Mouse (Mus musculus): ENCODE results near the gene Adam12.

DNA sequence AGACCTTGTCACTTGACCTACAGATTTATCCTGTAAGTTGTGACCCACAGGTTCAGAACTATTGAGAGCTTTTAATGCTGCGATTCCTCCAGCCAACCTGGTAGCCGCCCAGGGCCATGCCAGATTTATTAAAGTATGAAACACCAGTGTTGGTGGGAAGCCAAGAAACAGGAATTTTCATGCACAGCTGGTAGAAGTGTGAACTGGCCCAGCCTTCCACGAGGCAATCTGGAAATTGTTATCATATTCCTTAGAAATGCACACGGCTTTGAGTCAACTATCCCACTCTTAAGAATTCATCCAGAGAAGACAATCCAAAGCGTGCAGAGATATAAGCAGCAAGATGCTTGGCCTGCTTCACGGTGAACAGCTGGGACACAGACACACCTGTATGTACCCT, 82.6 kb downstream of the Adam12 start:
- TF ChIP-seq POLR2A (IDR thresholded peaks at IDR 0.05; ENCODE audit: borderline replicate concordance, insufficient read depth, low read length) (no peak), CTCF (IDR thresholded peaks at IDR 0.05; ENCODE audit: borderline replicate concordance, insufficient read depth, low read depth, low read length) (no peak)

All from cerebellum, adult 2 months (tissue).